Mouse (Mus musculus) activated CD4-positive, CD25-positive, alpha-beta regulatory T cell, adult 4 months (primary cell): ENCODE data around the gene Angpt4. TPM values are rescaled to one million over a fixed set of nuclear protein-coding genes. Genes with fewer than 3 reads are reported as not detected.

Source experiments
- ATAC-seq: one replicate; pipeline ENCODE4 v1.8.0; 2017
- polyA plus RNA-seq, 2 experiments: library from polyadenylated mRNA; unstranded; fragments of 100-300 nt; shearing (Covaris generic); gene quantifications; one replicate each; pipeline ENCODE4 v1.2.1; 2017

Gene Angpt4
- polyA plus RNA-seq, 2 experiments from 2014 or later, result not detected

GRCm38 (mm10) chr2:151916061-151916831 is 5.2 kb downstream of the Angpt4 start:
- ATAC-seq, result no peak

GRCm38 (mm10) chr2:151919140-151919539 is 8.1 kb downstream of the Angpt4 start:
- no peak for ATAC-seq

DNA sequence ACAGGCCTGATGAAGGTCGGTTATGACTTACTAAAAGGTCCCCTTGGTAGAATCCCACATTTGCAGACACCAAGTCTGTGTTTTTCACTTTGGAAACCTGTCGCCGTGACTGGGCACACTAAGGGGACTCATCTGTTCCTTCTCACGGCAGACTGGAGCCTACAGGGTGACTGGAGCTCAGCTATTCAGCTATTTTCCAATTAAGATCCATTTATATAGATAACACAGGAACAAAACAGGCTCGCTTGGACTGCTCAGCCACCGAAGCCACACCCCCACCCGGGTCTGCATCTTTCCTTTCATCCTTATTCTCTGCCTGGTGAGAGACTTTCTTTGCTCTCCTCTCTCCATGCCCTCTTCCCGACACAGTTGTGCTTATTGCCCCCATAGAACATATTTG is 10.1 kb downstream of the Angpt4 start:
- ATAC-seq, result no peak

DNA sequence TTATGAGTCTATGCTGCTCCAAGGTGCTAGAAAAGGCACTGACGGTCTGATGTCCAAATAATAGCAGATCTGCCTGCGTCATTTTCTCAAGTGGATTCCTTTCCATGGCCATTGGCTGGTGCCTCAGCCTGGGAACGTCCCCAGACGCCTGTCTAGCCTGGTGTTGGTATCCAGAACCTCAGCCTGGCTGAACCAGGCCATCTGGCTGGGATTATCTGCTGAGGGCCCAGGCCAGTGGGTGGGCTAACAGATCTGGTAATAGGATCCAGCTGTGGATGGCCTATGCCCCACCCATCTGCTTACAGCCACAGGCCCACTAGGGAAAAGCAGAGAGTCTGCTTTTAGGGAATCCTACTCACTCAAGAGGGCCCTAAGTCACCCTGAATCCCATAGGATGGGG is 10.6 kb downstream of the Angpt4 start:
- no peak for ATAC-seq

DNA sequence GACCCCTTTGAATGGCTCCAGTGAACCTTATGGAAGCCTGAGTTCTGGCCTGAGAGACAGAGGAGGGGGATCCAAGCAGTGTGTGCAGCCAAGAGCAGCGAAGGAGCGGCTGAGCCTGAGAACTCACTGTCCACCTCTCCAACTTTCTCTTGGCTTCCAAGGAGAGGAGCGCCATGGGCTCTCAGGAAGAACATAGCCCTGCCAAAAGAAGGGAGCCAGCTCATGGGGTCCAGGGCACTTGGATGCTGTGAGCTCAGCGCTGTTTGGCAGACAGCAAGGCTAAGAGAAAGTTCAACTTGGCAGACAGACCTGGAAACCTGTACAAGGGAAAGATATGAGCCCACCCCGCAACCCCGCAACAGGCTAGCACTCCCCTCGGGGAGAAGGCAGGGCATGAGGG is 13.3 kb downstream of the Angpt4 start:
- no peak for ATAC-seq

- no peak for ATAC-seq
Measured at GRCm38 (mm10) chr2:151925715-151926114, 14.7 kb downstream of the Angpt4 start.

- ATAC-seq, result no peak
Measured at GRCm38 (mm10) chr2:151927103-151927502, 16.1 kb downstream of the Angpt4 start.

- peak; percentile 92 for ATAC-seq
Measured at GRCm38 (mm10) chr2:151930389-151931074, 19.5 kb downstream of the Angpt4 start.

- ATAC-seq, result no peak
Measured at GRCm38 (mm10) chr2:151937893-151938292, 26.9 kb downstream of the Angpt4 start.

- no peak for ATAC-seq
Measured at GRCm38 (mm10) chr2:151938780-151939200, 27.8 kb downstream of the Angpt4 start.

GRCm38 (mm10) chr2:151939651-151940420 is 28.8 kb downstream of the Angpt4 start:
- ATAC-seq, result no peak

DNA sequence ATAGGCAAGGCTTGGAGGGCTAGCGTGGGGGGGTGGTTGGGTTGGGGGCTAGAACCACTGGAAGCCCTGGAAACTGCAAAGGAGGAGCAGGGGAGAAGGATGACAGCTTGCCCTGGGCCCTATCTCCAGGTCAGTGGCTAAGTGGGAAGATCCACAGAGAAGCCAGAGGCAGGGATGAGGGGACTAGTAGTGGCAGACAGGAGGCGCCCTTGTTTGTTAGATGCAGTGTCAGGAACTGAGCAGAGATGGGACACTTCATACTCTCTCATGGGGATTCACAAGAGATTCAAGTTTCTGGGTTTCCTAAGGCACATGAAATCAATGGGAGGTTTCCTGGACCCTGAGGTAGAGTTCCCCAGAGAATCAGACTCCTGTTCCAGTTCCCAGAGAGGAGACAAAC is 30.3 kb downstream of the Angpt4 start:
- ATAC-seq, result peak; percentile 56

DNA sequence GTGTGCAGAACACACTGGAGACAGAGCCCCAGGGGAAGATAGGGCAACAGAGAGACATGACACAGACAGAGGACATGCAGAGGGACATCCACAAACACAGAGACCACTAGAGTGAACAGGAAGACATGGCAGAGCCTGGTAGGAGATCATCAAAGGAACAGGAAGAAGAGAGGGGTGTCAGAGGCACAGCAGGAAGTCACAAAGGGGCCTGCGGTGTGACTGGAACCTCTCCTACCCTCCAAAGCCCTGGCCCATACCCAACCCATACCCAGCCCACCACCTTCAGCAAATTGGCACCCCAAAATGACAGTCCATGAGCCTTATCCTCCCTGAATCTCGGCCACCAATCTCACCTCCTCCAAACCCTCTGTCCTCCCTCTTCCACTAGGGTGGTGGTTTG is 33.1 kb downstream of the Angpt4 start:
- ATAC-seq, result peak; percentile 76

GRCm38 (mm10) chr2:151947617-151948016 is 36.6 kb downstream of the Angpt4 start:
- no peak for ATAC-seq

- no peak for ATAC-seq
Measured at GRCm38 (mm10) chr2:151948311-151948710, 37.3 kb downstream of the Angpt4 start.

DNA sequence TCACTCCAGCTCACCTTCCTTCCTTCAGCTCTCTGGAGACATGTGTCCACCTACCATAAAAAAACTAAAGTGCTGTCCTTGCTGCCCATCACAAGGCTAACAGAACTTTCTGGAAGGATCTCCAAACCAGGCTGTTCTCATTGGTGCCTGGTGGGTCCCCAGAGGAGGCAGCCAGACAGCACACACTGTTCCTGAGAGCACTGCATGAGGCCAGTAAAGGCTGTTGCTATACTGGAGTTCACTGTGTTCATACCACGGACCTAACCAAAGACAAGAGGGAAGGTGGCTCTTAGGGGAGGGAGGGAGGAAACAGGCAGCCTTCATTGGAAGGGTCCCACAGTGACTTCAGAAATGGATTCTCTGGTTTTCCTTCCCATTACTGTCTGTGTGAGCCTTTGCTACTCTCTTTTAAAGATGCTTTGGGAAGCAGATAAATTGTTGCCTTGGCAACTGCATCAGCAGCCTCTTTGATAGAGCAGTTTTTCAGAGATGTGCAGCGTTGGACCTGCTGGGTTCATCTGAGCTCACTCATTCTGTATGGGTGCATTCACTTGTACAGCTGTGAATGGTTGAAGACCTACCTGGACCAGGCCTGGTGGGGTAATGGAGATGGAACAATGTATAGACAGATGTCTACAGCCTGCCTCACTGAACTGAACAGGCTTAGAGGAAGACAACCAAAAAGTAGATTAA is 38.2 kb downstream of the Angpt4 start:
- ATAC-seq, result no peak

GRCm38 (mm10) chr2:151953665-151954064 is 42.7 kb downstream of the Angpt4 start:
- ATAC-seq, result no peak

- ATAC-seq, result no peak
Measured at GRCm38 (mm10) chr2:151956500-151957137, 45.6 kb downstream of the Angpt4 start.

GRCm38 (mm10) chr2:151959274-151959673 is 48.3 kb downstream of the Angpt4 start:
- peak; percentile 96 for ATAC-seq

GRCm38 (mm10) chr2:151961284-151962196 is 50.5 kb downstream of the Angpt4 start:
- no peak for ATAC-seq

GRCm38 (mm10) chr2:151962474-151962873 is 51.5 kb downstream of the Angpt4 start:
- ATAC-seq, result no peak
